In the genomic region with DNA sequence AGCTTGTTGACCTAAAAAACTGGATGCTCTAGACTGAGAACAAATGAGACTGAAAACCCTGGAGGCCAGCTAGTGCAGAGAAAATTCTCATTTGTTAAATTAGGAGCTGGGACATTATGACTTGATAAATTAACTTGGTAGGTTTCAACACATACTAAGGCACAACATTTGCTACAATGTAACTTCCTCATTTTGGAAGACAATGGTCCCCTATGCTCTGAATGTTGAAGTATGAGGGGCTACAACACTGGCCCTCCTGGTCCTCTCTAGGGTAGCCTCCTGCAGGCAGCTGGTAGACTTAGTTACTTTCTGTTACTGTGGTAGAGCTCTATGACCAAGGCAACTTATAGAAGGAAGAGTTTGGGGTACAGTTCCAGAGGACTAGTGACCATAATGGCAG, we compare ENCODE assay signal across 36 mouse cellular contexts. TPM values are rescaled to one million over a fixed set of nuclear protein-coding genes. Genes with fewer than 3 reads are reported as not detected.
"Had no signal": no experiment of that assay in that cellular context is flagged by ENCODE, and none has a peak within 500 bp of the region (broad histone marks: within the 10 kb centered on the region; RNA-seq: fewer than 3 reads in every experiment).

No protein-coding gene starts in this region.

- H3K36me3 ChIP-seq: heart, embryonic 12.5 days; hindbrain, embryonic 13.5 days; hindbrain, embryonic 15.5 days; limb, embryonic 10.5 days; limb, embryonic 12.5 days had no signal

- ATAC-seq: hindbrain, postnatal 0 days; intestine, embryonic 16.5 days had no signal

- H3K27me3 ChIP-seq: heart, embryonic 12.5 days; hindbrain, embryonic 13.5 days; hindbrain, embryonic 15.5 days; limb, embryonic 12.5 days had no signal

- H3K4me1 ChIP-seq: heart, embryonic 12.5 days; hindbrain, embryonic 13.5 days; hindbrain, embryonic 15.5 days; limb, embryonic 10.5 days; limb, embryonic 12.5 days had no signal

- H3K27ac ChIP-seq: gastrocnemius, adult 2 months; hindbrain, embryonic 13.5 days; hindbrain, embryonic 15.5 days; hindbrain, postnatal 0 days; layer of hippocampus, adult 2 months; left cerebral cortex, adult 2 months; limb, embryonic 10.5 days; limb, embryonic 12.5 days had no signal

- H3K4me3 ChIP-seq: gastrocnemius, adult 2 months; heart, embryonic 12.5 days; hindbrain, embryonic 13.5 days; hindbrain, embryonic 15.5 days; layer of hippocampus, adult 2 months; left cerebral cortex, adult 2 months; limb, embryonic 10.5 days; limb, embryonic 12.5 days had no signal

- H3K9me3 ChIP-seq: heart, embryonic 12.5 days; hindbrain, embryonic 13.5 days; hindbrain, embryonic 15.5 days; limb, embryonic 10.5 days; limb, embryonic 12.5 days had no signal

- DNase-seq: gastrocnemius, adult 2 months; gastrocnemius, postnatal 10 days; gastrocnemius, postnatal 36 days; heart, adult 18-20 months; heart, postnatal 10 days; heart, postnatal 4 days; kidney, adult 11 months; kidney, adult 2 months; kidney, adult 9 months; kidney, postnatal 10 days; kidney, postnatal 25 days; kidney, postnatal 4 days; liver had no signal

- H3K9ac ChIP-seq: heart, embryonic 12.5 days; hindbrain, embryonic 13.5 days; hindbrain, embryonic 15.5 days; limb, embryonic 12.5 days had no signal

RNA-seq across cellular contexts. Expression of a gene that starts 4.9 kb away (rescaled TPM):
- total RNA-seq: gastrocnemius, adult 2 months; gastrocnemius, postnatal 10 days; gastrocnemius, postnatal 36 days; heart, adult 18-20 months; heart, postnatal 10 days; heart, postnatal 25 days; heart, postnatal 4 days; hindbrain, postnatal 0 days; layer of hippocampus, adult 2 months; layer of hippocampus, postnatal 10 days; layer of hippocampus, postnatal 25 days; left cerebral cortex, adult 2 months; left cerebral cortex, postnatal 14 days; left cerebral cortex, postnatal 36 days had no signal
- polyA plus RNA-seq: frontal cortex, adult 2 months; gonadal fat pad, adult 2 months; heart, embryonic 12.5 days; heart, embryonic 14.5 days; heart, embryonic 16.5 days; hindbrain, embryonic 11.5 days; hindbrain, embryonic 13.5 days; hindbrain, embryonic 15.5 days; hindbrain, postnatal 0 days; intestine, embryonic 14.5 days; intestine, embryonic 16.5 days; kidney, adult 2 months; kidney, embryonic 16.5 days; limb, embryonic 10.5 days; limb, embryonic 12.5 days; limb, embryonic 14.5 days; liver, embryonic 11.5 days had no signal

RNA-seq across cellular contexts. Expression of a gene that starts 56.3 kb away (rescaled TPM):
- total RNA-seq: gastrocnemius, postnatal 36 days had no signal
